Mouse (Mus musculus) ES-Bruce4 (cell line): Measurements from ENCODE around the gene Cerk. TPM values are rescaled to one million over a fixed set of nuclear protein-coding genes. Genes with fewer than 3 reads are reported as not detected.

Source experiments
- H3K27ac ChIP-seq: 2 replicates; pipeline ENCODE4 v1.5.1; 2012; ENCODE audit warnings: low read length, inconsistent platforms; ENCODE audit not compliant: insufficient read depth
- H3K27me3 ChIP-seq: 2 replicates; pipeline ENCODE4 v1.6.1; 2012; ENCODE audit warnings: mild to moderate bottlenecking, low read length, inconsistent platforms; ENCODE audit not compliant: control insufficient read depth, poor library complexity, insufficient read depth, severe bottlenecking
- H3K36me3 ChIP-seq: 2 replicates; pipeline ENCODE4 v1.6.1; 2012; ENCODE audit warnings: inconsistent platforms, mild to moderate bottlenecking, low read length, moderate library complexity; ENCODE audit not compliant: control insufficient read depth, poor library complexity, insufficient read depth, severe bottlenecking
- H3K4me1 ChIP-seq: one replicate; pipeline ENCODE4 v1.8.1; 2011; ENCODE audit warnings: low read length; ENCODE audit not compliant: control insufficient read depth, insufficient read depth
- H3K4me3 ChIP-seq: 2 replicates; pipeline ENCODE4 v1.5.1; 2011; ENCODE audit warnings: low read depth, mild to moderate bottlenecking, low read length
- H3K9ac ChIP-seq: 2 replicates; pipeline ENCODE4 v1.6.1; 2012; ENCODE audit warnings: low read depth, mild to moderate bottlenecking, inconsistent platforms; ENCODE audit not compliant: poor library complexity, severe bottlenecking
- H3K9me3 ChIP-seq: replicated peaks from 2 replicates; pipeline ENCODE4 v1.6.1; 2012; ENCODE audit warnings: mild to moderate bottlenecking, low read length, inconsistent platforms; ENCODE audit not compliant: control insufficient read depth, poor library complexity, insufficient read depth, severe bottlenecking
- CTCF ChIP-seq: IDR thresholded peaks from one replicate; pipeline ENCODE4 v1.8.1; 2011; ENCODE audit warnings: low read depth, low read length
- EP300 ChIP-seq: IDR thresholded peaks from 2 replicates; pipeline ENCODE4 v1.6.1; 2011; ENCODE audit warnings: low read depth, low read length; ENCODE audit not compliant: insufficient read depth
- POLR2A ChIP-seq: IDR thresholded peaks from one replicate; pipeline ENCODE4 v1.8.1; 2011; ENCODE audit warnings: low read length; ENCODE audit not compliant: insufficient read depth
- polyA plus RNA-seq: library from polyadenylated mRNA; stranded (reverse); fragments of >200 nt; gene quantifications from 2 replicates; pipeline ENCODE4 v1.2.4, GENCODE M21; 2011; ENCODE audit warnings: low read depth; ENCODE audit not compliant: missing spikeins, insufficient read depth, insufficient read length

The Cerk gene
- polyA plus RNA-seq, 1 experiment = 5.5 TPM

DNA sequence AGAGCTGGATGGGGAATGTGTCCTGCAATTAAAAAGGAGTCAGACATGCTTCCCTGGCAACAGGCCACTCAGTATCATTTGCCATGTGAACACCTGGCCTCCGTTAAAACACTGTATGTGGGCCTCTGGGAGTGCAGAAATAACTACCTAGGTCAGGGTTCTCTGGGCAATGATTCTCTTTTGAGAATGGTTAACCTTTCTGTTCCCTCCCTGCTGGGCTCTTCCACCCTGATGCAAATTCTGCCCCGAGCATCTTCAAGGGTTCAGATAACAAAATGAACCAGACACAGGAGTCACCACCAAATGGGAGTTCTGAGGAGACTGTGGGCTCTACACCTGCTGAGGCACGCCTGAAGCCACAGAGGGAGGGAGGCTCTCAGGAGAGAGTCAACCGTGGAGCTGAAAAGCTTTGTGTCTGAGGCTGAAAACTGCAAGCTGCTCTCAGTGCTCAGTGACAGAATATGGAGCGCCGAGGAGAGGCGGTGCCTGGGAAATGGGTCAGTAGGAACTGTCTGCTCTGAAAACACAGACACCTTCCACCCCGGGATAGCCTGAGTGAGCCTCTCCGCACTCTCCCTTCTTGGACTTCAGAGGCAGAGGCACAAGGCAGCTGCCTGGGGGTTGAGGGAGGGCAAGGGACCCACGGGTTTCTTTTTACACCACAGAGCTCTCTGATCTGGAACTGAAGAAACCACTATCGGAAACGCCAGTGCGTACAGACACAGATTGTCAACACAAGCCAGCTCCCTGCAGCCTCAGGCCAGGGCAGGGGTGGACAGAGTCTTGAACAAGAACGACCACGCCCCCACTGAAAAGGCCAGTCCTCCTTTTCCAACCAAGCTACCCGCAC lies 12.6 kb downstream of the Cerk start:
- no peaks in the 10 kb centered on the region for H3K36me3 ChIP-seq
- TF ChIP-seq EP300 = no peak
- no peak for TF ChIP-seq CTCF
- no peak for TF ChIP-seq POLR2A

DNA sequence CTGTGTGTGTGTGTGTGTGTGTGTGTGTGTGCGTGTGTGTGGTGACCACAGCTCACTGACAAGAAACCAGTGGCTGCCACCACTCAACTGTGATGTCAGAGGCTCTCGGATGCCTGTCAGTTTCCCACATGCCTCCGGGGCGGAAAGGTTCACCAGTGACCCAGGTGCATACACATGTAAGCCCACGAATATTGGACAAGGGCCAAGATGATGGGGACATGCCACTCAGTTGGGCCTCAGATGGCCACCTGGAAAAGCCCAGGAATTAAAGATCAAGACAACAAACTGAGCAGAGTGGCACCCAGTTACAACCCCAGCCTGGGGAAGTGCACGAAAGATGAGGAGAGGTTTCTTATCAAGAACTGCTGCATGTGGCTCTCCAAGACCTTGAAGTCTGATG lies 13.4 kb downstream of the Cerk start:
- Histone ChIP-seq H3K9me3 (no peaks in the 10 kb centered on the region), H3K4me1 (peaks cover 2% of the 10 kb centered on the region), H3K27me3 (no peaks in the 10 kb centered on the region), H3K4me3 (no peak overlapping the region), H3K9ac (no peak overlapping the region), H3K27ac (no peak overlapping the region), H3K36me3 (no peaks in the 10 kb centered on the region)
- TF ChIP-seq CTCF = no peak

More for the DNA sequence above, 12.6 kb downstream of the Cerk start:
- Histone ChIP-seq H3K27me3 (no peaks in the 10 kb centered on the region), H3K4me1 (peaks cover 2% of the 10 kb centered on the region), H3K9ac (no peak overlapping the region), H3K9me3 (no peaks in the 10 kb centered on the region), H3K27ac (no peak overlapping the region), H3K4me3 (no peak overlapping the region)

GRCm38 (mm10) chr15:86172124-86172523 lies 13.8 kb downstream of the Cerk start:
- H3K4me3 ChIP-seq = no peak overlapping the region
- peaks cover 2% of the 10 kb centered on the region for H3K4me1 ChIP-seq
- no peak overlapping the region for H3K9ac ChIP-seq
- no peak overlapping the region for H3K27ac ChIP-seq
- no peak for TF ChIP-seq POLR2A
- no peaks in the 10 kb centered on the region for H3K27me3 ChIP-seq
- no peaks in the 10 kb centered on the region for H3K9me3 ChIP-seq
- H3K36me3 ChIP-seq = no peaks in the 10 kb centered on the region

DNA sequence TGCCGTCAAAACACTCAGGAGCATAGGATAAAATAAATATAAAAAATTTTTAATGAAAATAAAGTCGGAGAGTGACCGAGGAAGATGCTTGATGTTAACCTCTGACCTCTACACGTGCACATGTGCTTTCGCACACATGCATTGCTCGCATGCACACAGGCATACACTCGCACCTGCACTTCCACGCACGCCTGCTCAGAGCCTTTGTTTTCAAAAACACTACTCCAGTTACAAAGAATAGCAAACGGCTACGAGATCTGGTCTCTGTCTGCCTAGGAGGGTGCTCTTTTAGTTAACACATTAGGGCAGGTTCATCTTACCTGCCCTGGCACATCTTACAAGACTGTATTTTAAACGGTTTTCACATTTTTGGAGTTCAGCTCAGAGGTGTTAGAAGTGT lies 14.6 kb downstream of the Cerk start:
- Histone ChIP-seq H3K9me3 (no peaks in the 10 kb centered on the region), H3K27ac (no peak overlapping the region), H3K4me3 (no peak overlapping the region), H3K36me3 (no peaks in the 10 kb centered on the region), H3K4me1 (peaks cover 2% of the 10 kb centered on the region), H3K27me3 (no peaks in the 10 kb centered on the region), H3K9ac (no peak overlapping the region)
- TF ChIP-seq EP300 (no peak), POLR2A (no peak), CTCF (no peak)

DNA sequence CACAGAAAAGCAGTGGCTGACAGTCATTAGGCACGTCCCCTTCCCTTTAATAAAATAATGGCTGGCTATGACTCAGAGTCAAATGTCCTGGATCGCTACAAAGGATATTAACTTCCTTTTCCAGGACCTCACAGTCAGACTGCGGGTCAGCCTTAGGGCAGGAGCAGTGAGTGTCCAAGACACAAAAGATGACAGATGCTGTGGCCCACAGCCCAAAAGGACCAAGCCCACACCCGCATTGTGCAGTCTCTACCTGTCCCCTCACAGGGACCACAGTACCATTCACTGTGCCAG lies 16.2 kb downstream of the Cerk start:
- no peak for TF ChIP-seq CTCF
- TF ChIP-seq POLR2A = no peak
- TF ChIP-seq EP300 = no peak
- Histone ChIP-seq H3K9ac (no peak overlapping the region), H3K4me1 (peaks cover 2% of the 10 kb centered on the region), H3K4me3 (no peak overlapping the region), H3K27me3 (no peaks in the 10 kb centered on the region), H3K9me3 (no peaks in the 10 kb centered on the region), H3K36me3 (no peaks in the 10 kb centered on the region), H3K27ac (no peak overlapping the region)

DNA sequence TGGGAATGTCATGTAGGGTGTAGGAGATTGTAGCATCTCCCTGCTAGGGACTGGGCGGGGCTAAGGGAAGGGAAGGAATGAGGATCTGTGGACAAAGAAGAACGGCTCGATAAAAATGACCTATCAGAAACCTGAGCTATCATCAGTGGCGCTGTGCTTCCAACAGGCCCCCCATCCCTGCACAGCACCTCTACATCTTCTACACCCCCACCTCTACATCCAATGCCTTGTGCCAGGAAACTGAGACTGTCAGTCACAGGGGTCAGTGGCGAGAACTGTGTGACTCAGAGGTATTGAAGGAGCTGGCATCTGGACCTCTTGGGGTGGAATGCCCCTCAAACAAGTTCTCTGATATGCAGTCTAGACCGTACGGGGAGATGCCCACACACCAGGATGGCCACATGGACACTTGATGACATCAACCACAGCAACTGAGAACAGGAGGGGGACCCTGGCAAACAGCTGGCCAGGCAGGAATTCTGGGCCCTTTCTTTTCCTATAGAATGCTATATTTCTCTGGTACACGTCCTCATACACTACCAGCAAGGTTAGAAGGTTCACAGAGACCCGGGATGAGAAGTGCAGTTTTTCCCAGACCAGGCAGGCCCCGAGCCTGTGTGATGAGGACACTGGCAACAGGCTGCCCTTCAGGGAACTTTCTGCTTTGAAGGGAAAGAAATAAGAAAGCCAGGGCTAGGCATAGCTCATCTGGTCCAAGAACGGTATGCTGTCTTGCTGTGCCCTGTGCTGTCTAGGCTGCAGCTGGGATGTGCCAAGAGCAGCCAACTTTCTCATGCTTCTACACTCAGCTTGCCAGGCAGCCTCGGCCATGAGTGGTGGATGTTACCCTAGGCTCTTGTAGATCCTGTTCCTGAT lies 16.8 kb downstream of the Cerk start:
- no peaks in the 10 kb centered on the region for H3K36me3 ChIP-seq
- peaks cover 2% of the 10 kb centered on the region for H3K4me1 ChIP-seq
- H3K27me3 ChIP-seq = no peaks in the 10 kb centered on the region
- H3K9ac ChIP-seq = no peak overlapping the region
- H3K4me3 ChIP-seq = no peak overlapping the region
- no peaks in the 10 kb centered on the region for H3K9me3 ChIP-seq
- H3K27ac ChIP-seq = no peak overlapping the region
- TF ChIP-seq CTCF = no peak
- TF ChIP-seq EP300 = no peak
- no peak for TF ChIP-seq POLR2A
